Mouse (Mus musculus) cortical plate, adult 2 months (tissue): ENCODE results near the gene Actl7a.

Source experiments
- CTCF ChIP-seq: fragments of 200-500 bp; IDR thresholded peaks from 2 replicates; pipeline ENCODE4 v1.5.1; 2011; ENCODE audit warnings: mild to moderate bottlenecking, control low read depth, low read length; ENCODE audit not compliant: insufficient read depth; ENCODE audit errors: extremely low read depth
- POLR2A ChIP-seq: fragments of 200-500 bp; IDR thresholded peaks from 2 replicates; pipeline ENCODE4 v1.6.1; 2011; ENCODE audit warnings: mild to moderate bottlenecking, low read length, control low read depth; ENCODE audit not compliant: insufficient read depth; ENCODE audit errors: extremely low read depth

DNA sequence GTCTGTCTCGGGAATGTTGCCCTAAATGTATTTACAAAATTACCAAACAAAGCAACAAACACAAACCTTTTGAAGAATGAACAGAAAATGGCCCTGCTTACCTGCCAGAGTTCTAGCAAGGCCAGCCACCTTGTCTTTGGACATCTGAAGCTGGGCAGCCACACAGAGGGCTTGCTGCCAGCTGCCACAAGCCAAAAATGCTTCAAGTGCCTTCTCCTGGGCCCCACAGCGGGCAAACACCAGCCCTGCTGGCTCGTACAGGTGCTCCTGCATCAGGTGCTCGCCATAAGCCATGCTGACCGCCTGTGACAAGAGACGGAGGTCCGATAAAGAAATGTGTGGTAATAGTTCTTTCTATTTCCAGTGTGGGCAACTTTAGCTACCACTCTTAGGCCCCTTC lies 25.7 kb downstream of the Actl7a start:
- TF ChIP-seq CTCF, result no peak
- no peak for TF ChIP-seq POLR2A
